Mouse (Mus musculus) olfactory bulb, adult 2 months (tissue): Measurements from ENCODE around the gene Vav1.

Source experiments
- CTCF ChIP-seq: fragments of 200-500 bp; IDR thresholded peaks from 2 replicates; pipeline ENCODE4 v1.5.1; 2012; ENCODE audit warnings: low read depth, mild to moderate bottlenecking, low read length, moderate library complexity; ENCODE audit not compliant: insufficient read depth
- POLR2A ChIP-seq: fragments of 200-500 bp; IDR thresholded peaks from 2 replicates; pipeline ENCODE4 v1.6.1; 2012; ENCODE audit warnings: mild to moderate bottlenecking, low read depth, low read length, moderate library complexity; ENCODE audit not compliant: insufficient read depth

DNA sequence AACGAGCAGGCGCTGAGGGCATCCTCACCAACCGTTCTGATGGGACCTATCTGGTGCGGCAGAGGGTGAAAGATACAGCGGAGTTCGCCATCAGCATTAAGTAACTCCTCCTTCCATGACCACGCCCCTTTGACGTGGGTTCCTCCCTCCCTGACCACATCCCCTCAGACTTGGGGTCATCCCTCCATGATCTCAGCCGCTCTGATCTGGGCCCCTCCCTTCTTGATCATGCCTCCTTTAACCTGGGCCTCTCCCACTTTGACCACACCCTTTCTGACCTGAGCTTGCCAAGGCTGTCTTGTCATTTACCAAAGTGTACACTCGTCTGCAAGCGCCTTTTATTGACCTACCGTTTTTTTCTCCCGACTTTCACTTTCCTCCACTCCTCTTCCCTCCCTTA lies 32.9 kb downstream of the Vav1 start:
- no peak for TF ChIP-seq CTCF
- TF ChIP-seq POLR2A, result no peak
